Mouse (Mus musculus): ENCODE results near the gene Ptprn2.
"Not testable (repeated sequence)": the region's sequence is repeated elsewhere in the genome, so short reads cannot be mapped to it uniquely, and the experiment has no call there.

Ptprn2 gene

DNA sequence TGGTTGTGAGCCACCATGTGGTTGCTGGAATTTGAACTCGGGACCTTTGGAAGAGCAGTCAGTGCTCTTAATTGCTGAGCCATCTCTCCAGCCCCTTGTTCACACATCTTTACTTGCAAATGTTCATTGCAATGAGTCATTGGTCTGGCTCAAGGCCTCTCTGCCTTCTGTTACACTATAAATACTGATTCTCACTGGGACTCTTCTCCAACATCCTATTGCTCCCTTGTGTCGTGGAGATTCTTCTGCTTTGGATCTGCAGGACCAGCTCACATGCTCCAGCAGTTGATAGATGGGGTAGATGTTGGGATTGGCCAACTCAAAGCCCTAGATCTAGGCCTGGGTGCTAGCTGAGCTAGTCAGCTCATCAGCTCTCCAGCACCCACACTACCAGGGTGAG lies 28.3 kb downstream of the Ptprn2 start:
- DNase-seq (ENCODE audit: low read depth, low spot score), result not testable (repeated sequence)

DNA sequence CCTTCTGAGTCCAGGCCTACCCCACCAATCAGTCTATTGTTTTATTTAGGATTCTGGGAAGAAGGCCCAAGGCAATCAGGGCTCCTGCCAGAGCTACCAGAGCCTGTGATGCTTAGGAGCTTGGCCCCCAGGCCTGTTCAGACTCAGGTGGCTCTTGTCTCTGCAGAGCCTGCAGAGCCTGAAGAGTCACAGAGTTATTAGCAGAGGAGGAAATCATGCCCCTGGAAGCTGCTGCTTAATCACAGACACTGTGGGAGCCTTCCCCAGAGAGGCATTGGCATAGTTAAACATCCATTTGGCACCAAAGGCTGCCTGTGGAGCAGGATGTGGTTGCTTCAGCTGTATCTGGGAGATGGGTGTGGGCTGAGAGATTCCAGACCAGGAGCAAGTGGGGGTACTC lies 30.3 kb downstream of the Ptprn2 start:
- DNase-seq (ENCODE audit: low read depth, low spot score), result no peak

DNA sequence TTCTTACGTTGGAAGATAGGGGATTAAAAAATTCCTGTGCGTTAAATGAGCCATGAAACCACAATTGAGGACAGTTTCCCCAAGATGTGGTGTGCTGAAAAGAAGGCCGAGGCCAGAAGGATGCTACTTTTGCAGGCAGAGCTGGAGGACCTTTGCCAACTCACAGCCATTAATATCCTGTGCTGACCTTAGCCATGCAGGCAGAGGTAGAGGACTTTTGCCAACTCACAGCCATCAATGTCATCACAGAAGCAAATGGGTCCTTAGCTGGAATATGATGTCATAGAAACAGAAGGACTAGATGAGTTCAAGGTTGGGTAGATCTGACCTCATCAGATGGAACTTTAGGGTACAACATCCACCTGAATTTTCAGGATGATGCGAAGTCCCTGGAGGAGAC lies 43.3 kb downstream of the Ptprn2 start:
- DNase-seq (ENCODE audit: low read depth, low spot score), result no peak

DNA sequence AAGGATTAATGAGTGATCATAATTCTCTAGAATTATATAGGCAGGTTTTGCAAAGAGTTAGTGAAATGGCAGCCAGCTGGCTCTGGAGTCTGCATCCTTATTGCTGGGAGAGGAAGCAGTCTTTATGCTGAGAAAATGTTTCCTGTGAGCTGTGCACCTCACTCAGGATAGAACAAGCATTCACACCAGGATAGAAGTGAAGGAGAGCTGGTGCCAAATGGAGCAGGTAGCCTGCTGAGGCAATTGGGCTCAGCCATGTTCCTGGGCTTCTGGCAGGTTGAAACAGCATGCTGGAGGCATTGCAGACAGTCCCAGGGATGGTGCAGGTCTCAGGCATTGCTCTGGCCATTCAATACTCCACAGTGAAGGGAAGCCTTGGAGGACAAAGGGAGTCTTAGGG lies 47.8 kb downstream of the Ptprn2 start:
- no peak for DNase-seq (ENCODE audit: low read depth, low spot score)

DNA sequence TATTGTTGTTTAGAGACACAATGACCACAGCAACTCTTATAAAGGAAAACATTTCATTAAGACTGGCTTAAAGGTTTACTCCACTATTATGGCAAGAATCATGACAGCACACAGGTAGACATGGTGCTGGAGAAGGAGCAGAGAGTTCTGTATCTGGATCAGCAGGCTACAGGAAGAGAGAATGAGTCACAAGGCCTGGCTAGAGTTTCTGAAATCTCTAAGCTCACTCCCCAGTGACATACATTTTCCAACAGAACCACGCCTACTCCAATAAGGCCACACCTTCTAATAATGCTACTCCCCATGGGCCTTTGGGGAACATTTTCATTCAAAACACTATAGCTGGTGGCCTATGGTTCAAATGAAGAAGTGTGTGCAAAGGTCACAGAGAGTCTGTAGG lies 53.8 kb downstream of the Ptprn2 start:
- no peak for DNase-seq (ENCODE audit: low read depth, low spot score)

DNA sequence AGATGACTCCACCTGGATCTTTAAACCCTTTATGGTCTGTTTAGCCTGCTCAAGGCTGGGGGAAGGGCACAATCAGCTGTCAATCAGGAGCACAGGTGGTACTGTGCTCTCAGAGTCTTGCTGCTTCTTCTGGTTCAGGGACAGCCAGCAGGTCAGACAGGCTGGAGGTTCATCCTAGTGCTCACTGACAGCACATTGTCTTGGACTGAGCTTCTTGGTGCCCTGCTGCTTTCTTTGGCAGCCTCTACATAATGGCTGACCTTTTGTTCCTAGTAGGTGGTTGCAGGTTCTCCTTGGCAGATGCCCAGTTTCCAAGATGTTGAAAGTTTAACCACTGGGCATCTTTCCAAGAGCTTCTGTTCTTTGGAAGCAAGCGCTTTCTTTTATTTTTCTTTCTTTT lies 55.1 kb downstream of the Ptprn2 start:
- peak; percentile 7 for DNase-seq (ENCODE audit: low read depth, low spot score)

DNA sequence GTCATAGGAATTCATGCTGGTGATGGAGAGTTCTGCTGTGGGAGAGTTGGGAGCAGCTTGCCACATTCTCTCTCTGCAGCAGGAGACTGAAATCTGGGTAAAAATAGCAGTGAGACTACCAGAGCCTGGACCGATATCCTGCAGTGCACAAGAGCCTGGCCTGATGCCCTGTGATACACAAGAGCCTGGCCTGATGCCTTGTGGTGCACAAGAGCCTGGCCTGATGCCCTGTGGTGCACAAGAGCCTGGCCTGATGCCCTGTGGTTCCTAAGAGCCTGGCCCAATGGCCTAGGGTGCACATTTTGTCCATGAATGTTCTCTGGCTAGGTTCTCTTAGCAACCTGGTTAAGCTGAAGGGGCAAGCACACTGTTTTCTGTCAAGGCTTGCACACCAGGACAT lies 64.5 kb downstream of the Ptprn2 start:
- DNase-seq (ENCODE audit: low read depth, low spot score), result no peak

DNA sequence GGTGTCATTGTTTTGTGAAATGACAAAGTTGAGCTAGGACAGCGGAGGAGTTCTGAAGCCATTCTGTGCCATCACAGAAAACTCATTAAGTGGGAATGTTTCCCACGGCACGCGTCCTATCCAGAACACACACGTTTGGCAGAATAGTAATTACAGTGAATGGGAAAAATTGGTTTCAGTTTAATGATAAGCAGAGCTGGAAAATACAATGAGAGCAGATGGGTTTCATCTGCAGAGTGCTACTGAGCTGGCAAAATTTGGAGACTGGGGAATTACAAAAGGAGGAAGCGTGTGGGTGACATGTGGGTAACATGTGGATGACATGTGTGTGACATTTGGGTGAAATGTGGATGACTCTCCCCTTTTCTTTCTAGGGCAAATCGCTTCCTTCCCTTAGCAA lies 66.0 kb downstream of the Ptprn2 start:
- DNase-seq (ENCODE audit: low read depth, low spot score), result no peak

DNA sequence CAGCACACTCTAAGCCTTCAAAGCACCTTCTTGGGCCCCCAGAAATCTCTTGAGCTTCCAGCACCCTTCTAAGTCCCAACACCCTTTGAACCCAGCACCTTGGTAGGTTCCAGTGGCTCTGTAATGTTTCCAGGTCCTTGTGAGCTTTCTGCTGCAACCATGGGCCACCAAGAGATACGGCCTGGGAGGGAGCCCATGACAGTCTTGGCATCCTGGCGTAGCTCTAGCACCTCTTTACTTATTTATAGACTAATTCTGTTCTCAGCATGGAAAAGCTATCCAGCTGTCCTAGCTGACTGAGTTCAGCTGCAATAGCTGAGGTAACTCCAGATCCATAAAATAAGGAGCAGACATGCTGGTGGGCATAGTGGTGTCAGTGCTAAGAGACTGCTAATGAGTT lies 66.8 kb downstream of the Ptprn2 start:
- no peak for DNase-seq (ENCODE audit: low read depth, low spot score)

DNA sequence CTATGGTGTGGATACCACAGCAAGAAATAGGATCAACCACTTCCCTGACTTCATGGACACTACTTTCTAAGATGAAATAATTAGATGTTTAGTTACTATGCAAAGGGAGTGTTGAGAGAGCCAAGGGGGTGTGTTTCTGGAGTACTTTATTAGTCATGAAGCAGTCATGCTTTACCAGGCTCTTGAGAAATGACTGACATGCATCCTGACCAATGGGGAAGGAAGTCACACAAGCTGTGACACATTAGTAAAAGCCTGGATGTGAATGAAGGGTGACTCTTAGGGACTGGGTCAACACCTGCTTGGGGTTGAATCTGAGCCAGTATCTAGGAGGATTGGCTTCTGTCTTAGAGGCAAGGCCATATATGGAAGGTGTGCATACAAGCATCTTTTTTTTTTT lies 67.8 kb downstream of the Ptprn2 start:
- no peak for DNase-seq (ENCODE audit: low read depth, low spot score)

DNA sequence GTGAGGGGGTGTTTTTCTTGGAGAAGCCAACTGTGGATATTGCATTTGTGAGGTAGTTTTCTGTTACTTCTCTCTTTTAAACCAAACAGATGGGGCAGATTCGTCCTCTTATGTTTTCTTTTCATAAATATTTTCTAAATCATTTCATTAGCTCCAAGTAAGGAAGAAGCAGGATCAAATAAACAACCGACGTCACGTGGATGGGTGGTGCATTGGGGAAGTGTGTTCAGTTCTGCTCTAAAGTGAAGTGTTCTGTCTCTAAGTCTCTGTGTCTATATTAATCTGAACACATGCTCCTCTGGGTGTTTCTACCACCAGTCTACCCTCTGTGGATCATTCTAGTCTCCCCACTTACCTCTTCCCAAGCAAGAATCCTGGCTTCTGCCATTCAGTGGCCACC lies 70.4 kb downstream of the Ptprn2 start:
- no peak for DNase-seq (ENCODE audit: low read depth, low spot score)

DNA sequence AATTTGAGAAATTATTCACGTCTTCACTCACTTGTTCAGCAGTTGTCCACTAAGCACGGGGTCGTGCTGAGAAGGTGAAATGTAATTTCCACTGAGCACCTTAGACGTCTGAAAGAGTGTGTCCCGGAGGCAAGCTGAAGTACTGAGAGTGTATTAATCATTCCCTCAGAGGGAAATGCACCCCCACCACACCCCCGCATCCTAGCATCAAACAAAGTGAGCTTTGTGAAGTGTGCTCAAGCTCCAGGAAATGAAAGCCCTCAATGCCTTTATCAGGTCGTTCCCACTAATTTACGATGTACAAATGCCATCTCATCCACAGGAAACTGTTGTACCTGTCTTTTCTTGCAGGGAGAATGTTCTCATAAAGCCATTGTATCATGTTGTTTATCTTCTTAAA lies 78.9 kb downstream of the Ptprn2 start:
- DNase-seq (ENCODE audit: low read depth, low spot score), result no peak

DNA sequence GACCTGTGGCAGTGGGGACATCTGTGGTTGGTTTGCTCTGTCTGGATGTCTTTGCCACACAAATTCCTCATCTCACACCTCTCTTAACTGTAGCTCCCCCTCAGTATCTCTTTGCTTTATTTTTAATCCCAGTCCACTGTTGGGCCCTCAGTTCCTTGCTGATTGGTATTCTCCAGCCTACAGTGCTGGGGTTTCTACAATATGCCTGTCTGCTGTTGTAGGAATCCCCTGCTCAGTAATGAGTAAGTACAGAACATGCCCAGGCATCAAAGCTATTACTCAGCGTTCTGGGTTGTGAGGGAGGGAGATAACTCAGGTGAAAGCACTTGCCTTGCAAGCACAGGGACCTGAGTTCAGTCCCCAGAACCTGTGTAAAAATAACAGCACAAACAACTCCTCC lies 81.2 kb downstream of the Ptprn2 start:
- DNase-seq (ENCODE audit: low read depth, low spot score), result no peak

DNA sequence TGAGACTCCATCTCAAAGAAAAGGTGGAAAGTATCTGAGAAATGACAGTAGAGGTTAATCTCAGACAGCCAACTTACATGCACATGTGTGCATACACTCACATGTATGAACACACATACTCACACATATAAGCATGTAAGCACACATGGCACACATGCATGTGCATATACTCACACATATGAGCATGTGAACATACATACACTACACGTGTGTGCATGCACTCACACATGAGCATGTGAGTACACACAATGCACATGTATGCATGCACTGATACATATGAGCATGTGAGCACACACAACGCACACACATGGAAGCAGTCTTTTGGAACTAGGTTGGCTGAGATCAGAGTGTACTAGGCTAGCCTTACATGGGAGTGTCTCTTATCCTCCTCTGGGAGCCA lies 81.7 kb downstream of the Ptprn2 start:
- no peak for DNase-seq (ENCODE audit: low read depth, low spot score)

DNA sequence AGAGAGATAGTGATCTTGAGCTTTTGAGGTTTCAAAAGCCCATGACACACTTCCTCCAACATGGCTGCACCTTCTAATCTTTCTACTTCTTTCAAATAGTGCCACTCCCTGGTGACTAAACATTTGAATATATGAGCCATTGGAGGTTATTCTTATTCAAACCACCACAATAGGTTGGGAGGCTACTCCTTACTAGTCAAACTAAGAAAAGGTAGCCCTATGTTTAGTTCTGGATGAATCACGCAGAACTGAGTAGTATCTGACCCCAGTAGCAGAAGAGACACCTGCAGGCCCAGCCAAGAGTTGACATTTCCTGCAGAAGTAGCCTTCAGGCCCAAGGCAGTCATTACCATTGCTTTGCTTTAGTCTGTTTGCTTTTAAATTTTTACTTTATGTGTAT lies 84.0 kb downstream of the Ptprn2 start:
- no peak for DNase-seq (ENCODE audit: low read depth, low spot score)

DNA sequence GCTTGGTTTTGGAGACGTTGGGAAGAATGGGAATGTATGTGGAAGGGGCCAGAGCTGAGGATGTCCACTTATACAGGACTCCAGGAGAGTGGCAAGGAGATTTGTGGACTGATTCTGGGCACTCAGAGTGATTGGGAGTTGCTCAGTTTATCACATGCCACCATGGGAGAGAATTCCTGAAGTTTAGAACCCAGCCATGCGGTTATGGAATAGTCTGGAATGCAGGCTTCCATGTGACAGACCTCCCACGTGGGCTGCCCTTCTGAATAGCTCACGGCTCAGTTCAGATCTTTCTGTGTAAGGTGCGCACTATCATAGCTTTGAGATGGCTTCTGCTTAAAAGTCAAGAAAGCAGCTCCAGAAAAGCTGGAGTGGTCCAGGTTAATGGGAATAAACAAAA lies 88.6 kb downstream of the Ptprn2 start:
- DNase-seq (ENCODE audit: low read depth, low spot score), result no peak

DNA sequence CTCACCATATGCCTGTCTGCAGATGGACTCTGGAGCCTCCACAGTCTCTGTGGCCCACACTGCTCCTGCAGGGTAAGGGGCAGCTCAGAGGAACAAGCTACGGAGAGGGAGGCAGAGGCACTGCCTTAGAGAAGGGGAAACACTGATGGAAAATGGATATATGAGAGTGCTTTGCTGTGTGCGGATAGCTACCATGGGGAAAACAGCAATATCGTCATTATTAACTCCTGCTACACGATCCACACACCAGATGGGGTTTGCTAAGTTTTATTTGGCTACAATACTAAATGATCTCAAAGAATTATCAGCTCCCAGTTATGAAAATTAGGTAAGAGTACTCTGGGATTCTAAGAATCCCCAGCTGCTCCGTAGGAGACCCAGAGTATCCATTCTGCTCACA lies 89.2 kb downstream of the Ptprn2 start:
- DNase-seq (ENCODE audit: low read depth, low spot score), result no peak

DNA sequence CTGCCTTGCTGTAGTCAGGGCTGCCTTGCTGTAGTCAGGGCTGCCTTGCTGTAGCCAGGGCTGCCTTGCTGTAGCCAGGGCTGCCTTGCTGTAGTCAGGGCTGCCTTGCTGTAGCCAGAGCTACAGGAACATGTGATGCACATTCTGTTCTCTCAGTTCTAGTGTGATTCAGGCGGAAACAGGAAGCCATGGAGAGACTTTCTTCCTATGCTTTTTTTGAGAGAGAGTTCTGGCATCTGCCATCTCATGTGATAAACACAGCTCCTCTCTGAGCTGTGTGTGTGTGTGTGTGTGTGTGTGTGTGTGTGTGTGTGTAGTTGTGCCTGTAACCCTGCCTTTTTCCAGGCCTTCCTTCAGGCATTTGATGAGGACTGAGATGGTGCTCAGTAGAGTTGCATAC lies 92.4 kb downstream of the Ptprn2 start:
- DNase-seq (ENCODE audit: low read depth, low spot score), result not testable (repeated sequence)

DNA sequence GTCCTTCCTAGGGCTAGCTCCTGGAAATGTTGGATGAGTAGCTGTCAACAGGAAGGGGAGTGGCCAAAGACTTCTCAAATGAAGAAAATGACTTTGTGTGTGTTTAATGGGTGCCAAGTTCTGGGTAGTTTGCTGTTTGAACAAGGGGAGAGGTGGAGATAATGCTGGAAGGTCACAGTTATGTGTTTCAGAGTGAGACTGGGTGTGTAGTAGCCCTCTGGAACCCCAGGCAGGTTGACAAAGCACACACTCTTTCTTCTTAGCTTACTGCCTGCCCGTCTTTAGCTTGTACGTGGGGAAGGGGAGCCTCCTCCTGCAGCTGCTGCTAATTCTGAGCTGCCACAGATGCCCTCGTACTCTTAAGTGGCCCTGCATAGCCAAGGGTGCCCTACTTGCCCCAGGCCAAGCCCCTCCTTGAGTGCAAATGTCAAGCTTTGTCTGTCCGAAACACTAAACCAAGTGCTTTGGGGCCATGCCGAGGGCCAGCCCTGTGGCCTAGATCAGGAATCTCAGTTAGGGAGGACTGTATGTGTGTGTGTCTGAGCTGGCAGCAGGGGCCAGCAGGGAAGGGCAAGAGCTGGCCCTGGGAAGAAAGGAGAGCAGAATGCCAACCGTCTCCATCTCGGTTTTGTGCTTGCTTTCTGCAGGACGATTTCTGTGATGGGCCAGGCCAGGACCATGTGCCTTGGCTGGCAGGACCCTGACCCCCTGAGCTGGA lies 95.5 kb downstream of the Ptprn2 start:
- DNase-seq (ENCODE audit: low read depth, low spot score), result no peak

DNA sequence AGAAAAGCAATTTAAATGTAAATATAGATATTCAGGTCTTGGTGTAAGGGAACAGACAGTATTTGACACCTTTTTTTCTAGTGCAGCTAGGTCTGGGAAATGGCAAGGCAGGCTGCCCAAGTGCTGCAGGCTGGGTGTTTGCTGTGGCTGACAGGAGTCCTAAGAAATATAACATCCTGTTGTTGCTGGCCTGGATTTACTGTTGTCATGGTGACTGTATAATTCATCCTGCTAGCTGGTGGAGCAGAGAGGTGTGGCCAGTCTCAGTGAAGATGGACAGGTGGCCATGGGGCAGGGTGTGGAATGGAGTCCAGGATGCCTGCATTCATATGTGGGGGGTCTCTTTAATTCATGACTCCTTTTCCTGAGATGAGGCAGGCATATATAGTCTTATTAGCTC lies 96.3 kb downstream of the Ptprn2 start:
- DNase-seq (ENCODE audit: low read depth, low spot score), result no peak

DNA sequence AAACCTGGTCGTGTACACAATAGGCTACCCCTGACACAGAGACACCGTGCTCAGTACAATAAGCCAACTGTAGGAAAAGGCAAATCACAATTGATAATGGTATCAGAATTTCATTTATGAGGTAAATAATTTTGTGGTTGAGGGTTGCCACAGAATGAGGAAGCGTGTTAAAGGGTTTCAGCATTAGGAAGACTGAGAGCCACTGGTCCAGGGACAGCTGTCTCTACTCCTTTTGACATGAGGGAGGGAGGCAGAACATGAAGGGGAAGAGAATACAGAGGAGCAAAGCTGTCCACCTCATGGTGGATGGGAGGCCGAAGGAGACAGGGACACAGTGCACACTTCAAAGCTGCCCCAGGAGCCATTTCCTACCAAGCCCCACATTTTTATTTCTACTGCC lies 97.3 kb downstream of the Ptprn2 start:
- no peak for DNase-seq (ENCODE audit: low read depth, low spot score)

DNA sequence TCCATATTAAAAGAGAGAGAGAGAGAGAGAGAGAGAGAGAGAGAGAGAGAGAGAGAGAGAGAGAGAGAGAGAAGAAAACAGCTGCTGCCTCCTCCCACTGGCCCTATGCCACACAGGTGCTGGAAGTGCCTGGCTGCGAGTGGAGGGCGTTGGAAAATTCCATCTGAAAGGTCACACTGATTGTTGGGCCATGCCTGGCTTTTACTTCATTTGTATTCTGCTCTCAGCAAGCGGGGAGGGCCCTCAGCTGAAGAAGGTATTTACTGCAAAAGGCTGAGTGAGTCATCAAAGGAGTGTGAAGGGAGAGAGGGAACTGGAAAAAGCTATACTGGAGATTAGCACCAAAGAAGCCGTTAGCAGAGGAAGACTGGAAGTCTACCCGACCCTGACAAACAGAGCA lies 99.5 kb downstream of the Ptprn2 start:
- DNase-seq (ENCODE audit: low read depth, low spot score), result no peak

DNA sequence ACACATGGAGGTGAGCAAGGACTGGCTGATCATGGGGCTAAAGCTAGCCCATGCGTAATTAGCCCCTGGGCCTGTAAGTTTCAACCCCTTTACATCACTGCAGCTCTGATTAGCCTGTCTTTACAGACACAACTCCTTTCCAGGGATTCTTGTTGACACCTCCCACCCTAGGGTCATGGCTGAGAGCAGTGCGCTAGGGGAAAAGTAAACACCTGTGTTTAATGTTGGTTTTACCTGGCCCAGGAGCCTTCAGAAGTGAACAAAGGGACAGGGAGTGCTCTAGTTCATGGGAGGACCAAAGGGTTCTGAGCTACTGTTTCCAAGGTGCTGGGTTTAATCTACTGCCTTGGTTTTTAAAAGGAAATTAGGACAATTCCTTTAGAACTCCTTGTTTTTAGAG lies 100.6 kb downstream of the Ptprn2 start:
- DNase-seq (ENCODE audit: low read depth, low spot score), result no peak

DNA sequence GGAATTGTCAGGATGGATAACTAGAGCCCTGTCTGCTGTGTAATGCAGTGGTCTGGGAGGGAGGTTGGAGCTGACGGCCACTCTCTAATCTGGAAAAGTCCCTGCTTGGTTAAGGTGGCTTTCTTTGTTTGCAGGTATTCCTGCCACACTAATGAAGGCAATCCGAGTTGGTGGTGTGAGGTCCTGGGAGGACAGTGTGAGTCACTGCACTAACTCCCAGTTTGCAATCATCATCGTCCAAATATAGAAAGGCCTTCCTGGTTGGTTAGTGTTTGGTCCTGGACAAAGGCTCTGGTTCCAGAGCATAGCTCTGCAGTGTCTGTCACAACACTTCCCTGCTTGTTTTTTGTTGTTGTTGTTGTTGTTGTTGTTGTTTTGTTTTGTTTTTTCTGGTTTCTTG lies 102.0 kb downstream of the Ptprn2 start:
- no peak for DNase-seq (ENCODE audit: low read depth, low spot score)
